Mouse (Mus musculus) embryo, embryonic 11 days (tissue): ENCODE measurements around the gene Zfr.

Source experiments
- DNase-seq: peaks from one replicate; pipeline ENCODE4 v3.0.0-alpha.2; 2015

The Zfr gene

DNA sequence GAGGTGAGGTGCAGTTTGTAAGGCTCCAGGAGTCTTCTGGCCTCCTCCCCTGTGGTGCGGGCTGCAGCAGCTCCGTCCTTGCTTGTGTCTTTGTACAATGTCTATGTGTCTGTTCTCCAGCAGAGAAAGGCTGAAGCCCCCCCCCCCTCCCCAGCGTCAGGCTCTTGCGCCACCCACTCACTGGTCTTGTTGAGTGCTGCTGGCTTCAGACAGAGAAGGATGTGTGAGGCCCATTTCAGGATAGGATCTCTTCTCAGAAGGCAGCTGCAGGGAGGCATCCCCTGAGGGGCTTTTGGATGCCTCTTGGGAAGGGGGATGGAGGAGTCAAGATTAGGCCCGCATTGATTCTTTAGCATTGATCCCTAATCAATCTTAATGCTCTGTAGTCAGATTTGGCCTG is 100.2 kb downstream of the Zfr start:
- no peak for DNase-seq

DNA sequence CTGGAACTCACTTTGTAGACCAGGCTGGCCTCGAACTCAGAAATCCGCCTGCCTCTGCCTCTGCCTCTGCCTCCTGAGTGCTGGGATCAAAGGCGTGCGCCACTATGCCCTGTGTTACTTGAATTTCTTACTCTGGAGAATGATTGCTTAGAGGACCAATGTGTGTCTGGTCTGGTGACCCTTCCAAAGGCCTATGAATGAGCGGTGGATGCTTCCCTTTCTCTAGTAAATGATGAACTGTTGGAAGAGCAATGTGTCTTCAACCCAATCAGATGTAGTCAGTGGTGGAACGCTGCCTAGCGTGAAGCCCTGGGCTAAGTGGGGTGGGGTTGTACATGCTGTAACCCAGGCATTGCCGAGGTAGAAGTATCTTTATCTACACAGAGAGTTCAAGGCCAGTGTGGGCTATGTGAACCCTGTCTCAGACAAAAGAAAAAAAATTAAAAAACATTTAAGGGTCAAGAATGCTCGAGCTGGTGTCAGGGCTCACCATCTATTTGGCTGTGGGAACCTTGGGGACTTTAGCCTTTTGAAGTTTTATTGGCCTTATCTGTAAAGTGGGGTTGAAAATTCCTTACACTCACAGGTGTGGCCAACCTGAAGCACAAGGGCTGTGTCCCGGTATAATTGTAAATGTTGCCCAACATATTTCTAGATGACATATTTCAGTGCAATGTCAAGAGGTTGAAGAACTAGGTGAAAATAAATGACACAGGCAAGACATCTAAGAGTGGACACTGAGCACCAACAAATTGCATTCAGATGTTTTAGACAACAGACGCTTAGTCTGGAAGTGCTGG is 101.2 kb downstream of the Zfr start:
- no peak for DNase-seq

DNA sequence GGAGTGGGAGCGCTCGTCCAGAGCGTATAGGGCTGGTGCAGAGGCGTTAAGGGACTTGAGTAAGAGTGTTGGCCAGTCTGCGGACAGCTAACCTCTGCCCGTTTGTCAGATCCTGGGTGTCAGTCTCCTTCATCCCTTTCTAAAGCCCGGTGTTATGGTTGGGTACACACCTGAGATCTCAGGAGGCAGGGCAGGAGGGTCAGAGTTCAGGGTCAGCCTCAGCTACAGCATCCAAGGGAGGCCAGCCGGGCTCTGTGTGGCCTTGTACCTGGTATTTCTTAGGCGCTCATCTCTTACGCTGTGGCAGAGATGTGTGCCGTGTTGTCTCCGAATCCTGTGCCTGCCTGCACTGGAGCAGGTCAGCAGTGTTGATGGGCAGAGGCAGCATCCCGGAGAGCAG is 103.5 kb downstream of the Zfr start:
- DNase-seq = no peak

DNA sequence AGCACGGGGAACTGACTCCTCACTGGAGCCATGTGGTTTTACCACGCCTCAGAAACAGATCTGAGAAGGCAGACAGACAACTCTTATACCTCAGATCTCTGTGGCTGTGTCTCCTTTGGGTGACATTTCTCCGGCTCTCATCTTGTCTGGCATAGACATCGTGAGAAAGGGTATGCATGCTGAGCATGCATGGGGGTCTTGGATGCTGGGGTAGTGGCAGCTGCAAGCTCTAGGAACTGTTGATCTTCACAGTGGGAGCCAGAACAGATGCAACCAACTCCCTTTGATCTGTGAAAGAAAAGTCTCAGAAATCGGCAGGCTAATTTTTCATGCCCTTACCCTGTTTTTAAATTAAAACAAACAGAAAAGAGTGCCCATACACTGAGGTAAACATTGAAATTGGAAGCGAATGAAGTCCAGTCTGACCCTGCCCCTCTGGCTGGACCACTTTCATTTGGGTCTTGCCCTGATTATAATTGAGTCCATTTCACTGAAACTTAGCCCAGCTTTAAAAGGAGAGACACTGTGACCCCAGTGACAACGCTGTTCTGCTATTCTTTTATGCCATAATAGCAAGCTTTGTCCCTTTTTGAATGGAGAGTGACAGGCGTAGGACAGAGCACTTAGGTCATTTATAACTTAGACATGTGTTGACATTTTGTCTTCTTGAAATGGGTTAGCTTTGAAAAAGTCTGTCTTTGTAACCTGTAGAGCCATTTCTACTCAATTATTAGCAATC is 105.1 kb downstream of the Zfr start:
- no peak for DNase-seq

DNA sequence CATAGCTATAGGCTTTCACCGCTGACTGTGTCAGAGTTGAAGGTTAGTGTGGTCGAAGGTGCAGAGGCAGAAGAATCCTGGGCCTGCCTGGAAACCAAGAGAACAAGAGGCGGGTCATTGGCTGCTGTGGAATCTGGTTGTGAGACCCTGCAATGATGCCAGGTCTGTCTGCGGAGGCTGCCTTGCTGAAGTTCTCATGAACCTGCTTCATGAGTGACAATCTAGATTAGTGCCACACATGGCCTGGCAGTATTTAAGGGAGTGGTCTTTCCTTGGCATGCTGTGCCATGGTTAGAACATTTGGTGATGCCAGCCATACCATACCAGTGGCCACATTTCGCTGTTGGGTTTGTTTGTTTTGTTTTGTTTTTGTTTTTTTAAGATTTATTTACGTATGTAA is 105.8 kb downstream of the Zfr start:
- DNase-seq = no peak

GRCm38 (mm10) chr15:12224239-12224638 is 106.6 kb downstream of the Zfr start:
- DNase-seq = no peak

DNA sequence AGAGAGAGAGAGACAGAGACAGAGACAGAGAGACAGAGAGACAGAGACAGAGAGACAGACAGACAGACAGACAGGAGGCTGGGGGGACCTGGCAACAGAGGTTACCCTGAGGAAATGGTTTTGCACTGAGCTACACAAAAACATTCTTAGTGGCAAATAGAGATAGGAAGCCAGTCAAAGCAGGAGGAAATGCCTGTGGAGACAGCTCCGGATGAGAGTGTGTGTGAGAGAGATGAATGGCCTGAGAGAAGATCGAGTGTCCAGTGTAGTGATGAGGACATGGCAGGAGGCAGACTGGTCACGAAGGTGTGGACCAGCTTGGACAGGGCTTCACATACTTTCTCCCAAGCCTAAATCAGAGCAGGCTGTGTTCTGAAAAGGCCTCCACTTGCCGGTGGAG is 107.4 kb downstream of the Zfr start:
- no peak for DNase-seq

DNA sequence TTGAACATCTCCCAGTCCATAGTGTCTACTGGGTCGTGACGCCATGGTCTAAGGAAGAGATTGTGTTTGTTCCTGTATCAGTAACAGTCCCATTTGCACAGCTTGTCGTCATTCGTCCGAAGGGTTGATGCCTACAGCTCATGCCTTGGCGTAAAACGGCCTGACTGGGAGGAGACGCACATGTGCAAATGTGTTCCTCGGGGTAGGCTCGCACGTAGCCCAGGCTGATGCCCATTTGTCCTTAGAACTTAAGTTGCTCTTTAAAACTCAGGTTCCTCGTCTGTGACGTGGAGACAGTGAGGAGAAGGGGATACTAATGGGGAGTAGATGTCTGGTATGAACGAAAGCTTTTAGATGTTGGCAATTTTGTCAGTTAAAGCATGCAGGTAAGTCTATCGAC is 109.3 kb downstream of the Zfr start:
- DNase-seq = no peak

DNA sequence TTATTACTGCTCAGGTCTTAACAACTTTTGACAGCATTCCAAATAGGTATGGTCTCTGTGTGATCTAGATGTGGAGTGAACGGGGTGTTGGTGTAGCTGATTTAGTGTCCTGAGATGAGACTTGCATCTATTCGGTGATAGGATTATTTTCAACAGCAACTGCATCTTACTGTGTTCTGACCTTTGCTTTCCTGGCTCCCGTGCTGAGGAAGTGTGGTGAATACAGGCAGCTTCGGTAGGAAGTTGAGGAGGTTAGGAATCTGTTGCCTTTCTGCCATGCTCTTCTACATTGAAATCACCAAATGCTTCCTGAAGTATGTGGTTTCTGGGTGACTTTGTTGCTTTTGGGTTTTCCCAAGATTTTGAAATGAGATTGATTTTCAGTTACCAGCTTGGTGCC is 109.7 kb downstream of the Zfr start:
- DNase-seq = no peak

GRCm38 (mm10) chr15:12229603-12230242 is 112.1 kb downstream of the Zfr start:
- DNase-seq = no peak

GRCm38 (mm10) chr15:12230243-12230935 is 112.8 kb downstream of the Zfr start:
- no peak for DNase-seq

DNA sequence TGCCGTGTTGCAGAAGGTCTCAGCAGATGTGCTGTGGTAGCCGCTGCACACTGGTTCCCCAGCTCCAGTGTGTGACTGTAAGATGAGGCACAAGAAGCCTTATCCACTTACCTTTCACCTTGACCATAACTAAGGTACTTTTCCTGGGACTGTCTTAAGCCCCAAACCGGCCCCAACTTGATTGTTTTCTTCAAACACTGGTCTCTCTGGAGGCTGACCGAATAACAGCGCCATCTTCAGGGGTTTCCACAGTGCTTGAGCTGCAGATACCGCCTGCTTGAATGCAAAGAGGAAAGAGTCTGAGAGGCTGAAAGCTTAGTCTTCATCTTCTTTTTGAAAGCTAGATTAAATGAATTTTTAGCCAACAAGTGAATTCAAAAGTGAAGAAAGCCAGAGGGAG is 113.8 kb downstream of the Zfr start:
- no peak for DNase-seq

GRCm38 (mm10) chr15:12232429-12232828 is 114.8 kb downstream of the Zfr start:
- no peak for DNase-seq

GRCm38 (mm10) chr15:12233021-12233420 is 115.4 kb downstream of the Zfr start:
- no peak for DNase-seq
